Mouse (Mus musculus) MEL (cell line): ENCODE results near the gene Ccdc7a.

ENCODE experiments used
- BHLHE40 ChIP-seq: IDR thresholded peaks from 2 replicates; pipeline ENCODE4 v1.6.1; 2012; ENCODE audit warnings: low read depth, mild to moderate bottlenecking, inconsistent platforms, low read length, improper control_type of control experiment, borderline replicate concordance
- CTCF ChIP-seq, 3 experiments: IDR thresholded peaks in 2 of 3; conservative IDR thresholded peaks in 1 of 3; 2 replicates each; pipeline ENCODE4 v1.5.1; 2011 to 2012; ENCODE audit warnings: low read length in 3 of 3, low read depth in 2 of 3, mild to moderate bottlenecking in 2 of 3, improper control_type of control experiment in 1 of 3, inconsistent platforms in 1 of 3, mixed read lengths in 1 of 3, moderate library complexity in 1 of 3; ENCODE audit not compliant: control insufficient read depth in 1 of 3, insufficient read depth in 1 of 3, poor library complexity in 1 of 3, severe bottlenecking in 1 of 3
- GATA1 ChIP-seq: IDR thresholded peaks from 2 replicates; pipeline ENCODE4 v1.6.1; 2011; ENCODE audit warnings: low read depth, low read length, improper control_type of control experiment
- MEF2A ChIP-seq: IDR thresholded peaks from 2 replicates; pipeline ENCODE4 v1.6.1; 2014; ENCODE audit warnings: low read depth, mild to moderate bottlenecking, inconsistent platforms, low read length, improper control_type of control experiment; ENCODE audit not compliant: poor library complexity, insufficient replicate concordance, severe bottlenecking; ENCODE audit errors: extremely low read depth
- POLR2A ChIP-seq, 2 experiments: IDR thresholded peaks; 2 replicates each; pipeline ENCODE4 v1.6.1; 2011 to 2012; ENCODE audit warnings: low read length in 2 of 2, mild to moderate bottlenecking in 2 of 2, control low read depth in 1 of 2, improper control_type of control experiment in 1 of 2, low read depth in 1 of 2, moderate library complexity in 1 of 2; ENCODE audit not compliant: control insufficient read depth in 1 of 2, insufficient read depth in 1 of 2, poor library complexity in 1 of 2
- USF1 ChIP-seq: IDR thresholded peaks from 2 replicates; pipeline ENCODE4 v1.6.1; 2014; ENCODE audit warnings: low read depth, mild to moderate bottlenecking, inconsistent platforms, low read length, improper control_type of control experiment, moderate library complexity

DNA sequence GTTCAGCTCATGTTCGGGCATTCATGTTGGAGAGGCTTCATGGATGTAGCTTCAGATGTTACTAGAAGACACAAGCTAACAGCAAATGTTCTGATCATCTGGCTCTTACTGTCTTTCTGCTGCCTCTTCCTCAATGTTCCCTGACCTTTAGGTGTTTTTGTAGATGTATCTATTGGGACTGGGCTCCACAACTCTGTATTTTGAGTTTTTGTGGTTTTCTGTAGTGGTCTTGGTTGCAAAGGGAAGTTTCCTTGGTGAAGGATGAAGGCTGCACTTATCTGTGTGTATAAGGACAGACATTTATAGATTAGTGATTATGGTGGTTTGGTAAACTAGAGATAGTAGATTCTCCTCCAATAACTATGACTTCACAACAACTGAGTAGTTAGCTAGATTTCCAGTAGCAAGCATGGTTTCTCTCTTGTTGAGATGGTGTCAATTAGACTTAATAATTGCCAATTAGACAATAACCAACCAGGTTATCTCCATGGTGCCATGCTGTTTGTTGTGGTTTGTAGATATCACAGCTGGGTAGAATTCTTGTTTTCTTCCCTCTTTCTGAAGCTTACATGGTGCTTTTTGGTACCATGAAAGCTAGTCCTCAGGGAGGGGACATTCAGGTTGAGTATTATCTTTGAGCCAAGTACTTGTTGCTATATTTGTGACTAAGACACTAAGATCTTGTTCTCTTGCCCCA is 368.5 kb downstream of the Ccdc7a start:
- no peak for TF ChIP-seq CTCF (IDR thresholded peaks at IDR 0.05 in 2 of 3, conservative IDR thresholded peaks at IDR 0.05 in 1 of 3; ENCODE audit: control insufficient read depth in 1 of 3, insufficient read depth in 1 of 3, low read depth in 2 of 3, low read length in 3 of 3, poor library complexity in 1 of 3, severe bottlenecking in 1 of 3)
- no peak for TF ChIP-seq BHLHE40
- no peak for TF ChIP-seq USF1
- TF ChIP-seq GATA1 = peak; percentile 85
- no peak for TF ChIP-seq POLR2A (IDR thresholded peaks at IDR 0.05; ENCODE audit: control insufficient read depth in 1 of 2, insufficient read depth in 1 of 2, low read depth in 1 of 2, low read length in 2 of 2, poor library complexity in 1 of 2)
- no peak for TF ChIP-seq MEF2A
